Mouse (Mus musculus) myocyte (in vitro differentiated cells): ENCODE measurements around the gene Gpr89. TPM values are rescaled to one million over a fixed set of nuclear protein-coding genes. Genes with fewer than 3 reads are reported as not detected.

Experiments used
- H3K27me3 ChIP-seq: one replicate; pipeline ENCODE4 v1.6.1; 2011; ENCODE audit not compliant: control insufficient read depth, insufficient read depth, insufficient read length
- H3K36me3 ChIP-seq: one replicate; pipeline ENCODE4 v1.6.1; 2011; ENCODE audit not compliant: control insufficient read depth, insufficient read depth
- H3K4me2 ChIP-seq: one replicate; pipeline ENCODE4 v1.6.1; 2011; ENCODE audit warnings: low read depth, control low read depth
- H3K4me3 ChIP-seq: one replicate; pipeline ENCODE4 v1.5.1; 2011; ENCODE audit warnings: mild to moderate bottlenecking, control low read depth, moderate library complexity
- H3K79me2 ChIP-seq: one replicate; pipeline ENCODE4 v1.6.1; 2011; ENCODE audit not compliant: control insufficient read depth, insufficient read depth
- H3ac ChIP-seq: one replicate; pipeline ENCODE4 v1.6.1; 2011; ENCODE audit not compliant: control insufficient read depth, insufficient read length
- CEBPB ChIP-seq: IDR thresholded peaks from 2 replicates; pipeline ENCODE4 v1.6.1; 2011; ENCODE audit warnings: mild to moderate bottlenecking, moderate library complexity; ENCODE audit not compliant: poor library complexity, insufficient read depth, severe bottlenecking
- E2F4 ChIP-seq: IDR thresholded peaks from one replicate; pipeline ENCODE4 v1.6.1; 2011; ENCODE audit warnings: mild to moderate bottlenecking, control low read depth, moderate library complexity; ENCODE audit not compliant: insufficient read depth
- MAX ChIP-seq: IDR thresholded peaks from one replicate; pipeline ENCODE4 v1.6.1; 2011; ENCODE audit warnings: low read depth, mild to moderate bottlenecking, control low read depth
- MYOD1 ChIP-seq, 3 experiments: IDR thresholded peaks; one replicate each; pipeline ENCODE4 v1.6.1; 2011; ENCODE audit warnings: control low read depth in 2 of 3, low read depth in 2 of 3, mild to moderate bottlenecking in 2 of 3, moderate library complexity in 1 of 3; ENCODE audit not compliant: insufficient read length in 2 of 3, control insufficient read depth in 1 of 3
- MYOG ChIP-seq, 3 experiments: IDR thresholded peaks; one replicate each; pipeline ENCODE4 v1.6.1; 2011; ENCODE audit warnings: control low read depth in 2 of 3, low read depth in 2 of 3, mild to moderate bottlenecking in 2 of 3; ENCODE audit not compliant: insufficient read length in 2 of 3, control insufficient read depth in 1 of 3, insufficient read depth in 1 of 3
- POLR2A ChIP-seq: IDR thresholded peaks from one replicate; pipeline ENCODE4 v1.6.1; 2011; ENCODE audit warnings: low read depth, mild to moderate bottlenecking, control low read depth, moderate library complexity; ENCODE audit not compliant: insufficient read length
- POLR2AphosphoS2 ChIP-seq: IDR thresholded peaks from one replicate; pipeline ENCODE4 v1.6.1; 2011; ENCODE audit warnings: low read depth, control low read depth; ENCODE audit not compliant: insufficient read length
- REST ChIP-seq: IDR thresholded peaks from one replicate; pipeline ENCODE4 v1.6.1; 2011; ENCODE audit warnings: mild to moderate bottlenecking, control low read depth, moderate library complexity; ENCODE audit not compliant: insufficient read depth, insufficient read length
- SRF ChIP-seq: IDR thresholded peaks from one replicate; pipeline ENCODE4 v1.6.1; 2011; ENCODE audit warnings: low read depth; ENCODE audit not compliant: control insufficient read depth, insufficient read length
- TCF12 ChIP-seq: IDR thresholded peaks from one replicate; pipeline ENCODE4 v1.6.1; 2011; ENCODE audit warnings: mild to moderate bottlenecking, control low read depth; ENCODE audit not compliant: poor library complexity, insufficient read depth, severe bottlenecking
- TCF3 ChIP-seq: IDR thresholded peaks from one replicate; pipeline ENCODE4 v1.6.1; 2011; ENCODE audit warnings: low read depth, control low read depth; ENCODE audit not compliant: insufficient read length
- USF1 ChIP-seq: IDR thresholded peaks from one replicate; pipeline ENCODE4 v1.6.1; 2011; ENCODE audit warnings: low read depth, mild to moderate bottlenecking, control low read depth, moderate library complexity
- polyA plus RNA-seq: library from polyadenylated mRNA; unstranded; fragments of >200 nt; fragmentation: generic; extraction: Trizol; gene quantifications from one replicate; pipeline ENCODE4 v1.2.1, GENCODE M21; 2012; ENCODE audit warnings: missing spikeins

Gene Gpr89
- polyA plus RNA-seq, 1 experiment: 19.2 TPM

GRCm38 (mm10) chr3:96823701-96824100 is 81.4 kb downstream of the Gpr89 start:
- H3K79me2 ChIP-seq: no peaks in the 10 kb centered on the region
- no peaks in the 10 kb centered on the region for H3K36me3 ChIP-seq
- TF ChIP-seq CEBPB: no peak
- TF ChIP-seq MAX: no peak
- no peak for TF ChIP-seq TCF3
- no peak for TF ChIP-seq TCF12
- TF ChIP-seq POLR2A: no peak
- TF ChIP-seq POLR2AphosphoS2: no peak
- TF ChIP-seq MYOG (IDR thresholded peaks at IDR 0.05; ENCODE audit: control insufficient read depth in 1 of 3, insufficient read depth in 1 of 3, insufficient read length in 2 of 3, low read depth in 2 of 3): no peak
- TF ChIP-seq REST: no peak
- TF ChIP-seq E2F4: no peak
- no peak for TF ChIP-seq MYOD1 (IDR thresholded peaks at IDR 0.05; ENCODE audit: control insufficient read depth in 1 of 3, insufficient read length in 2 of 3, low read depth in 2 of 3)
- TF ChIP-seq SRF: no peak
- TF ChIP-seq USF1: no peak
- no peak overlapping the region for H3ac ChIP-seq
- no peak overlapping the region for H3K4me3 ChIP-seq
- no peak overlapping the region for H3K4me2 ChIP-seq
- H3K27me3 ChIP-seq: peaks cover 8% of the 10 kb centered on the region

GRCm38 (mm10) chr3:96821581-96821980 is 83.6 kb downstream of the Gpr89 start:
- H3K27me3 ChIP-seq: peaks cover 8% of the 10 kb centered on the region
- H3ac ChIP-seq: no peak overlapping the region
- H3K36me3 ChIP-seq: no peaks in the 10 kb centered on the region
- H3K79me2 ChIP-seq: no peaks in the 10 kb centered on the region
- no peak overlapping the region for H3K4me2 ChIP-seq
- H3K4me3 ChIP-seq: no peak overlapping the region
- TF ChIP-seq MYOG (IDR thresholded peaks at IDR 0.05; ENCODE audit: control insufficient read depth in 1 of 3, insufficient read depth in 1 of 3, insufficient read length in 2 of 3, low read depth in 2 of 3) (no peak), REST (no peak), CEBPB (no peak), SRF (no peak), POLR2AphosphoS2 (no peak), TCF3 (no peak), USF1 (no peak), MYOD1 (IDR thresholded peaks at IDR 0.05; ENCODE audit: control insufficient read depth in 1 of 3, insufficient read length in 2 of 3, low read depth in 2 of 3) (no peak), TCF12 (no peak)

GRCm38 (mm10) chr3:96820116-96820915 is 84.8 kb downstream of the Gpr89 start:
- no peaks in the 10 kb centered on the region for H3K79me2 ChIP-seq
- no peaks in the 10 kb centered on the region for H3K36me3 ChIP-seq
- no peak overlapping the region for H3K4me3 ChIP-seq
- peaks cover 8% of the 10 kb centered on the region for H3K27me3 ChIP-seq
- H3K4me2 ChIP-seq: no peak overlapping the region
- TF ChIP-seq USF1: no peak
- no peak for TF ChIP-seq MYOG (IDR thresholded peaks at IDR 0.05; ENCODE audit: control insufficient read depth in 1 of 3, insufficient read depth in 1 of 3, insufficient read length in 2 of 3, low read depth in 2 of 3)
- no peak for TF ChIP-seq TCF3
- TF ChIP-seq CEBPB: no peak
- no peak for TF ChIP-seq MYOD1 (IDR thresholded peaks at IDR 0.05; ENCODE audit: control insufficient read depth in 1 of 3, insufficient read length in 2 of 3, low read depth in 2 of 3)
- no peak for TF ChIP-seq MAX
- no peak for TF ChIP-seq POLR2AphosphoS2
- TF ChIP-seq E2F4: no peak
- TF ChIP-seq TCF12: no peak
- no peak for TF ChIP-seq REST
- no peak overlapping the region for H3ac ChIP-seq

Other genes with a start within 250 kb of the Gpr89 start
- 0.37 TPM for gene Ankrd35, start 235.2 kb downstream of the Gpr89 start, polyA plus RNA-seq
- 16.7 TPM for gene Pias3, start 209.0 kb downstream of the Gpr89 start, polyA plus RNA-seq
- 6.8 TPM for gene Nudt17, start 196.8 kb downstream of the Gpr89 start, polyA plus RNA-seq
- gene Polr3c, start 177.7 kb downstream of the Gpr89 start, polyA plus RNA-seq: 46.6 TPM
- gene Rnf115, start 177.7 kb downstream of the Gpr89 start, polyA plus RNA-seq: 10.1 TPM
- gene Pdzk1, start 76.1 kb downstream of the Gpr89 start, polyA plus RNA-seq: 0.08 TPM
- 0.06 TPM for gene Cd160, start 76.0 kb downstream of the Gpr89 start, polyA plus RNA-seq
- 14.7 TPM for gene Gja5, start 653 bp downstream of the Gpr89 start, polyA plus RNA-seq
- under 0.01 TPM for gene Gja8, start 20.7 kb upstream of the Gpr89 start, polyA plus RNA-seq